Mouse (Mus musculus): ENCODE measurements around the gene Lce1d.

DNA sequence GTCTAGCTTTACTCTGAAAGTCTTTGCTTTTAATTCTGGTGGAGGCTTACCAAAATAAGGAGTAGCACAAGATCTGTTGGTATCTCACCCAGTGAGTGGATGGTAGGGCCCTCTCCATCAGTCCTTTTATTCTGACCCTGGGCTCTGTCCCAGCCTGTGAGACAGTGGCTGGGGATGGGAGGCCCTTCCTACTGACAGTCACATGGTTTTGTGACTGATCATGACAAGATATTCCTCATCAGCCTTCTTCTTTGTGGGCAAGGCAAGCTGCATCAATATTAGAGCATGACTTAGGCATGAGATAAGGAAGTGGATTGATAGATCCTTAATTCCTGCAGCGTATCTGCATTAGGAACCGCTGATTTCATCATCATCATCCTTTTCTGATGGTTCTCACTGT is 22.0 kb upstream of the Lce1d start, which contains the start of gene Lce1e:
- TF ChIP-seq CTCF (IDR thresholded peaks at IDR 0.05) (no peak), EP300 (IDR thresholded peaks at IDR 0.05) (no peak)
